Mouse (Mus musculus) E14TG2a.4 (cell line): ENCODE measurements at regions not wholly inside any gene's neighbourhood (a gene's known extent, or its start where the extent isn't known, plus 50 kb on each side); places are given as distances from the start of the nearest gene placed in this dataset.

Experiments
- H3K27me3 ChIP-seq: 2 replicates; pipeline ENCODE4 v1.6.1; 2014; ENCODE audit warnings: low read length, control low read depth; ENCODE audit not compliant: insufficient read depth
- H3K36me3 ChIP-seq: 2 replicates; pipeline ENCODE4 v1.6.1; 2014; ENCODE audit warnings: low read length, control low read depth; ENCODE audit not compliant: insufficient read depth
- H3K4me1 ChIP-seq: replicated peaks from 2 replicates; pipeline ENCODE4 v1.6.1; 2014; ENCODE audit warnings: low read depth, low read length, control low read depth
- H3K4me3 ChIP-seq: replicated peaks from 2 replicates; pipeline ENCODE4 v1.5.1; 2014; ENCODE audit warnings: mild to moderate bottlenecking, low read length
- H3K9me3 ChIP-seq: 2 replicates; pipeline ENCODE4 v1.6.1; 2014; ENCODE audit warnings: low read length, control low read depth
- CTCF ChIP-seq: conservative IDR thresholded peaks from 2 replicates; pipeline ENCODE4 v1.5.1; 2014; ENCODE audit warnings: low read length
- NANOG ChIP-seq: IDR thresholded peaks from 2 replicates; pipeline ENCODE4 v1.6.1; 2014; ENCODE audit warnings: borderline replicate concordance, low read length, mixed read lengths
- POU5F1 ChIP-seq: IDR thresholded peaks from 2 replicates; pipeline ENCODE4 v1.6.1; 2014; ENCODE audit warnings: low read length, borderline replicate concordance

DNA sequence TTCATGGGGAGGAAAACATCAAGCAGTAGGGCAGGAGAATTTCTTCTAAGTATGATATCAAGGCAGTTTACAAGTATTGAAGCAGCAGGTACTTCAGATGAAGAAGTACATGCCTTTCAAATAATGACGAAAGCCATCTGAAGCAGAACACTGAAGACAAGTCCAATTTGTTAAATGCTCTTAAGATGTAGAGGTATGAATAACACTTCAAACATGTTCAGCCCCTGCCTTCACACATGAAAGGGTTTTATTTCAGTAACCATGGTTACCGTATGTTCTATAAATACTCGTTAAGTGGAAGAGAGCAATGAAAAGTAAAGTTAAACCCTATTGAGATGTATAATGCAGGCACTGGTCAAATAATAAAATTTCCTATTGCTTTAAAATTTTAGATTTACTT lies 101.8 kb downstream of the Mospd2 start:
- H3K36me3 ChIP-seq: no peaks in the 10 kb centered on the region
- no peaks in the 10 kb centered on the region for H3K9me3 ChIP-seq
- H3K27me3 ChIP-seq: no peaks in the 10 kb centered on the region
- no peak overlapping the region for H3K4me3 ChIP-seq
- no peaks in the 10 kb centered on the region for H3K4me1 ChIP-seq
- no peak for TF ChIP-seq POU5F1
- no peak for TF ChIP-seq NANOG

DNA sequence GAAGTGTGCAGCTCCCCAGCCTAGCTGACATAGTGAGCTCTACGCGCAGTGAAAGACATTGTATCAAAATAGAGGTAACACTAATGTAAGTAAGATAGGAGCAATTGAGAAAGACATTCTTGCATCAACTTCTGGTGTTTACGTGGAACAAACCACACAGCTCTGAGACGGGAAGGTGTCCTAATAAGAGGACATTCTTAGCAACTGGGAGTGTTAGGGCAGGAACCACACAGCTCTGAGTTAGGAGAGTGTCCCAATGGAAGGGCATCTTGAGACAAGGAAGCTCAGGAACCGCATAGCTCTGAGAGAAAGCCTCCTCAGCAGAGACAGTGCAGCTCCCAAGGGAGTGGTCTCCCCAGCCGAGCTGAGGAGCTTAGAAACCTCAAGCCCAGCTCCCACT lies 139.8 kb downstream of the Mospd2 start:
- Histone ChIP-seq H3K36me3 (no peaks in the 10 kb centered on the region), H3K4me1 (no peaks in the 10 kb centered on the region), H3K27me3 (no peaks in the 10 kb centered on the region), H3K4me3 (no peak overlapping the region), H3K9me3 (no peaks in the 10 kb centered on the region)
- no peak for TF ChIP-seq CTCF
- no peak for TF ChIP-seq NANOG
- TF ChIP-seq POU5F1: no peak

- H3K4me3 ChIP-seq: no peak overlapping the region
- no peaks in the 10 kb centered on the region for H3K36me3 ChIP-seq
- TF ChIP-seq POU5F1 (no peak), CTCF (no peak), NANOG (no peak)
- H3K27me3 ChIP-seq: no peaks in the 10 kb centered on the region
- no peaks in the 10 kb centered on the region for H3K9me3 ChIP-seq
- no peaks in the 10 kb centered on the region for H3K4me1 ChIP-seq
Observed at GRCm38 (mm10) chrX:164820906-164821305, 159.3 kb downstream of the Mospd2 start.

DNA sequence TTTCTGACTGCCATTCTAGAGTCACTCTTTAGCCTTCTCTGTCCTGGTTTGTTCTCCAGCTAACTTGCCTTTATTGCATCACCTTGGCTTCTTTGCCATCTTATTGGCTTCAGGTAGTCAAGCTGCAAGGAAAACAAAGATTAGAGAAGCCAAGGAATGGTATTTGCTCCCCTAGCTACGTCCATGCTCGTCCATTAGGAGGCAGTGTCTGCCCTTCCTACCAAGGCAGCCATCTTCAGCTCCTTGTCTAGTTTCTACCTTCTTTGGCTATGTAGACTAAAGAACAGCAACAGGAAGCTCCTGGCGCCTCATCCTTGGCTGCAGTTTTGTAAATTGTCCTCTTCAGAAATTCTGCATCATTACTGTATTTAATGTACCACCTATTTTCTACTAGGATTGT lies 192.9 kb downstream of the Mospd2 start:
- no peak for TF ChIP-seq POU5F1
- TF ChIP-seq NANOG: no peak
- peak; percentile 14; the same call in 1 of the 2 replicates for TF ChIP-seq CTCF
- Histone ChIP-seq H3K27me3 (no peaks in the 10 kb centered on the region), H3K36me3 (no peaks in the 10 kb centered on the region), H3K4me1 (no peaks in the 10 kb centered on the region), H3K9me3 (no peaks in the 10 kb centered on the region), H3K4me3 (no peak overlapping the region)

GRCm38 (mm10) chrX:164764919-164765318 lies 215.3 kb downstream of the Mospd2 start:
- Histone ChIP-seq H3K9me3 (no peaks in the 10 kb centered on the region), H3K36me3 (no peaks in the 10 kb centered on the region), H3K4me1 (no peaks in the 10 kb centered on the region), H3K27me3 (no peaks in the 10 kb centered on the region), H3K4me3 (no peak overlapping the region)
- TF ChIP-seq POU5F1: no peak

DNA sequence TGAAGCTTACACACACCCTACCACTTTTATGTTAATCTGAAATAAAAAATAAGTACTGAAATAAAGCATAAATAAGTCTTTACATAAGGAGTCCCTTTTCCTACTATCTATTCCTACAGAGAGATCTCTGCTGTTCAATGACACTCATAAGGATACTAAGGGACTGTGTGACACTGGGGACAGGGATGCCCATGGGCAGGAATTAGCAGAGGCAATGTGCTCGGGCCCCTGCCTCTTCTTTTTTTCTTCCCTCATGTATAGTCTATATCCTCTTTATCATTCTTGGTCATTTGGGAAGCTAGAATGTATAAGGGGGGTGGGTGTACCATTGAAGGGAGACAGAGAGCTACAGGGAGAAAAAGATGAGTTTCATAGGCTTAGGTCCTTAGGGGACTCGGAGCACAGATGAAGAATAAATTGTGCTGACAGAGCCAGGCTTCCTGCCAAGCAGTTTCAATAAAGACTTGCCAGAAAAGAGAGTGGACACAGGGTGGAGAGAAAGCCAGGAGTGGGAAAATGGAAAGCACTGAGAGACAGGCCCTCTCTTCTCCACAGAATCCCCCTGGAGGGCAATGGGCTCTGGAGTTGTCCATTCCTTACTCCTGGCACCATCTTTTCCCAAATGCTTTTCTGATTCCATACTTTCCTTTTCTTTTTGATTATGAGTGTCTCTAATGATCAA lies 216.3 kb downstream of the Mospd2 start:
- Histone ChIP-seq H3K36me3 (no peaks in the 10 kb centered on the region), H3K4me1 (no peaks in the 10 kb centered on the region), H3K27me3 (no peaks in the 10 kb centered on the region), H3K9me3 (no peaks in the 10 kb centered on the region), H3K4me3 (no peak overlapping the region)
- TF ChIP-seq POU5F1: no peak
- TF ChIP-seq NANOG: no peak

- no peak for TF ChIP-seq NANOG
- no peaks in the 10 kb centered on the region for H3K9me3 ChIP-seq
- H3K4me3 ChIP-seq: no peak overlapping the region
- H3K4me1 ChIP-seq: no peaks in the 10 kb centered on the region
- no peaks in the 10 kb centered on the region for H3K27me3 ChIP-seq
- no peaks in the 10 kb centered on the region for H3K36me3 ChIP-seq
Observed at GRCm38 (mm10) chrX:164745552-164746217, 234.5 kb downstream of the Mospd2 start.
